Comparison of ENCODE assay signal across 19 mouse cellular contexts in genomic region chr14:50895407-50895806, GRCm38 (mm10). TPM values are rescaled to one million over a fixed set of nuclear protein-coding genes. Genes with fewer than 3 reads are reported as not detected.
DNase-seq lines count a peak whose midpoint lies in the region; ATAC-seq lines count a peak whose summit lies in the region.
"Had no signal": no experiment of that assay in that cellular context is flagged by ENCODE, and none has a peak within 500 bp of the region (broad histone marks: within the 10 kb centered on the region; RNA-seq: fewer than 3 reads in every experiment).

No protein-coding gene starts in this region.

- H3K4me1 ChIP-seq in hindbrain, embryonic 15.5 days (replicated peaks) = peaks cover 18% of the 10 kb centered on the region
- H3K4me1 ChIP-seq in hindbrain, embryonic 12.5 days = peaks cover 10% of the 10 kb centered on the region

- no peaks in the 10 kb centered on the region for H3K36me3 ChIP-seq in hindbrain, embryonic 15.5 days
- H3K36me3 ChIP-seq in hindbrain, embryonic 12.5 days = no peaks in the 10 kb centered on the region
- H3K36me3 ChIP-seq: embryonic facial prominence, embryonic 10.5 days; limb, embryonic 10.5 days; liver, embryonic 13.5 days; lung, embryonic 15.5 days; midbrain, embryonic 10.5 days had no signal

- DNase-seq in cerebellum, adult 18-20 months = peak; percentile 21 to 37
- DNase-seq in cerebellum, adult 9-11 months = no peak
- DNase-seq in NIH3T3 (ENCODE audit: low read depth) = peak; percentile 3
- DNase-seq in cerebellum, postnatal 25 days = peak; percentile 9 to 17
- DNase-seq in thymus, postnatal 25 days = no peak
- no peak for DNase-seq in gastrocnemius, adult 8-10 months (ENCODE audit: low spot score in 2 of 2)
- DNase-seq: liver, embryonic 13.5 days; spleen, adult 18-20 months; thymus, postnatal 4 days had no signal

- no peak overlapping the region for H3K27ac ChIP-seq in hindbrain, embryonic 15.5 days (replicated peaks)
- H3K27ac ChIP-seq in hindbrain, embryonic 12.5 days = no peak overlapping the region
- H3K27ac ChIP-seq: embryonic facial prominence, embryonic 10.5 days; forebrain, embryonic 13.5 days; limb, embryonic 10.5 days; liver, embryonic 13.5 days; lung, embryonic 15.5 days; midbrain, embryonic 10.5 days had no signal

- H3K4me2 ChIP-seq in hindbrain, embryonic 15.5 days = peak overlapping the region; percentile 96; the same call in 1 of the 2 replicates
- H3K4me2 ChIP-seq in hindbrain, embryonic 12.5 days (replicated peaks) = no peak overlapping the region

- H3K9me3 ChIP-seq in hindbrain, embryonic 15.5 days = no peaks in the 10 kb centered on the region
- no peaks in the 10 kb centered on the region for H3K9me3 ChIP-seq in hindbrain, embryonic 12.5 days (replicated peaks)
- H3K9me3 ChIP-seq: embryonic facial prominence, embryonic 10.5 days; forebrain, embryonic 13.5 days; limb, embryonic 10.5 days; liver, embryonic 13.5 days; lung, embryonic 15.5 days; midbrain, embryonic 10.5 days had no signal

- H3K9ac ChIP-seq in hindbrain, embryonic 15.5 days = no peak overlapping the region
- no peak overlapping the region for H3K9ac ChIP-seq in hindbrain, embryonic 12.5 days
- H3K9ac ChIP-seq: forebrain, embryonic 13.5 days; liver, embryonic 13.5 days; lung, embryonic 15.5 days had no signal

- H3K27me3 ChIP-seq in hindbrain, embryonic 15.5 days = no peaks in the 10 kb centered on the region
- H3K27me3 ChIP-seq in hindbrain, embryonic 12.5 days = peaks cover 15% of the 10 kb centered on the region; the same call in 1 of the 2 replicates

- 0 out of 2 replicates have a peak overlapping the region, but pooled peaks have one; percentile 56 for H3K4me3 ChIP-seq in hindbrain, embryonic 15.5 days
- no peak overlapping the region for H3K4me3 ChIP-seq in hindbrain, embryonic 12.5 days
- H3K4me3 ChIP-seq: liver, embryonic 13.5 days had no signal

- no peak for ATAC-seq in hindbrain, embryonic 15.5 days (ENCODE audit: low FRiP score, low read depth)
- no peak for ATAC-seq in hindbrain, embryonic 12.5 days (ENCODE audit: low FRiP score)
- ATAC-seq: activated CD4-positive, CD25-positive, alpha-beta regulatory T cell, adult 4 months; CD4-positive, CD25-positive, alpha-beta regulatory T cell, adult 4 months had no signal

RNA-seq across cellular contexts. Expression of gene Klhl33, which starts 1.9 kb away (rescaled TPM):
- 3.1 and 3.3 TPM in 2 replicates for polyA plus RNA-seq in hindbrain, embryonic 15.5 days (2015; fragmentation: Nextera tagmentation; extraction: Ambion mirVana)
- 0.39 and 0.51 TPM in 2 replicates for polyA plus RNA-seq in hindbrain, embryonic 12.5 days (2016; fragmentation: Nextera tagmentation; extraction: Ambion mirVana)
- total RNA-seq in gastrocnemius, adult 8-10 months (2022) = 10 to 100 TPM; 73.7 to 90.4 (median 77.6) TPM
- polyA plus RNA-seq: macrophage had no signal

RNA-seq across cellular contexts. Expression of gene Tep1, which starts 25.0 kb away (rescaled TPM):
- 2.0 and 2.9 TPM in 2 replicates for polyA plus RNA-seq in hindbrain, embryonic 15.5 days (2015; fragmentation: Nextera tagmentation; extraction: Ambion mirVana)
- polyA plus RNA-seq in hindbrain, embryonic 12.5 days (2016; fragmentation: Nextera tagmentation; extraction: Ambion mirVana) = 6.3 and 6.7 TPM in 2 replicates
- total RNA-seq in gastrocnemius, adult 8-10 months (2022) = 1 to 10 TPM; 7.2 to 9.4 (median 8.4) TPM

RNA-seq across cellular contexts. Expression of gene Osgep, which starts 29.3 kb away (rescaled TPM):
- 110 and 111 TPM in 2 replicates for polyA plus RNA-seq in hindbrain, embryonic 15.5 days (2015; fragmentation: Nextera tagmentation; extraction: Ambion mirVana)
- polyA plus RNA-seq in hindbrain, embryonic 12.5 days (2016; fragmentation: Nextera tagmentation; extraction: Ambion mirVana) = 108 and 122 TPM in 2 replicates
- 10 to 100 TPM; 42.4 to 63.1 (median 48.7) TPM for total RNA-seq in gastrocnemius, adult 8-10 months (2022)

RNA-seq across cellular contexts. Expression of gene Apex1, which starts 29.4 kb away (rescaled TPM):
- polyA plus RNA-seq in hindbrain, embryonic 15.5 days (2015; fragmentation: Nextera tagmentation; extraction: Ambion mirVana) = 172 and 178 TPM in 2 replicates
- 246 and 257 TPM in 2 replicates for polyA plus RNA-seq in hindbrain, embryonic 12.5 days (2016; fragmentation: Nextera tagmentation; extraction: Ambion mirVana)
- total RNA-seq in gastrocnemius, adult 8-10 months (2022) = 10 to 100 TPM; 30.8 to 35.9 (median 33.3) TPM

RNA-seq across cellular contexts. Expression of gene Pip4p1, which starts 35.2 kb away (rescaled TPM):
- 92.4 and 107 TPM in 2 replicates for polyA plus RNA-seq in hindbrain, embryonic 15.5 days (2015; fragmentation: Nextera tagmentation; extraction: Ambion mirVana)
- polyA plus RNA-seq in hindbrain, embryonic 12.5 days (2016; fragmentation: Nextera tagmentation; extraction: Ambion mirVana) = 71.8 and 79.8 TPM in 2 replicates
- 10 to 100 TPM; 12.4 to 19.8 (median 18.4) TPM for total RNA-seq in gastrocnemius, adult 8-10 months (2022)

Comparison
In these comparisons a context has a peak if more than half of its experiments do, and no peak if none do; other contexts are left out.
1. DNase-seq: peak in cerebellum, adult 18-20 months (2 of 2), NIH3T3 (single experiment) and cerebellum, postnatal 25 days (2 of 2); none in cerebellum, adult 9-11 months (single experiment), thymus, postnatal 25 days (single experiment) and gastrocnemius, adult 8-10 months (0 of 2).